Mouse (Mus musculus): ENCODE measurements around the gene Rdx. TPM values are rescaled to one million over a fixed set of nuclear protein-coding genes. Genes with fewer than 3 reads are reported as not detected.

Rdx gene
- polyA plus RNA-seq (2012; rRNA removed): 47.1 and 49.5 TPM in 2 replicates

- TF ChIP-seq POLR2A (IDR thresholded peaks at IDR 0.05; ENCODE audit: borderline replicate concordance, insufficient read depth, low read length): no peak
- no peak for TF ChIP-seq CTCF (IDR thresholded peaks at IDR 0.05; ENCODE audit: borderline replicate concordance, insufficient read depth, low read depth, low read length)
- 6% methylated on average over 17 of the region's 17 CpGs for WGBS
- peak within 1 kb of the TSS; percentile 67 for H3K4me3 ChIP-seq (replicated peaks; ENCODE audit: insufficient read depth, low read depth, low read length)
- H3K4me1 ChIP-seq (ENCODE audit: control insufficient read depth, insufficient read depth, low read length): no peaks in the 10 kb centered on the region; the same call in 1 of the 2 replicates
- peak; percentile 4 to 25 for DNase-seq
- no peaks in the 10 kb centered on the region for H3K27me3 ChIP-seq (ENCODE audit: control insufficient read depth, insufficient read depth, low read length)
- peak within 1 kb of the TSS; percentile 99 for H3K27ac ChIP-seq (ENCODE audit: insufficient read depth, low read length)
These were observed at the start of gene Rdx for GRCm38 (mm10) chr9:52047129-52047820. Gene Rdx (plus strand): TSS chr9:52047173.

GRCm38 (mm10) chr9:52003501-52003900 is 43.5 kb upstream of the Rdx start:
- DNase-seq: no peak
- Histone ChIP-seq H3K27me3 (ENCODE audit: control insufficient read depth, insufficient read depth, low read length) (no peaks in the 10 kb centered on the region), H3K27ac (ENCODE audit: insufficient read depth, low read length) (no peak overlapping the region), H3K4me3 (replicated peaks; ENCODE audit: insufficient read depth, low read depth, low read length) (no peak overlapping the region), H3K4me1 (ENCODE audit: control insufficient read depth, insufficient read depth, low read length) (no peaks in the 10 kb centered on the region)
- TF ChIP-seq CTCF (IDR thresholded peaks at IDR 0.05; ENCODE audit: borderline replicate concordance, insufficient read depth, low read depth, low read length): no peak
- 91% methylated on average over 4 of the region's 4 CpGs for WGBS

- no peaks in the 10 kb centered on the region for H3K4me1 ChIP-seq (ENCODE audit: control insufficient read depth, insufficient read depth, low read length)
- 48% methylated on average over 2 of the region's 2 CpGs for WGBS
- H3K4me3 ChIP-seq (replicated peaks; ENCODE audit: insufficient read depth, low read depth, low read length): no peak overlapping the region
- TF ChIP-seq POLR2A (IDR thresholded peaks at IDR 0.05; ENCODE audit: borderline replicate concordance, insufficient read depth, low read length) (no peak), CTCF (IDR thresholded peaks at IDR 0.05; ENCODE audit: borderline replicate concordance, insufficient read depth, low read depth, low read length) (no peak)
- H3K27ac ChIP-seq (ENCODE audit: insufficient read depth, low read length): no peak overlapping the region
- no peaks in the 10 kb centered on the region for H3K27me3 ChIP-seq (ENCODE audit: control insufficient read depth, insufficient read depth, low read length)
- DNase-seq: no peak
These were observed 39.6 kb upstream of the Rdx start for GRCm38 (mm10) chr9:52007341-52007740.

GRCm38 (mm10) chr9:52008511-52008910 is 38.5 kb upstream of the Rdx start:
- 86% methylated on average over 1 of the region's 1 CpGs for WGBS

GRCm38 (mm10) chr9:52012311-52012710 is 34.7 kb upstream of the Rdx start:
- WGBS: 100% methylated on average over 1 of the region's 1 CpGs
- no peak overlapping the region for H3K4me3 ChIP-seq (replicated peaks; ENCODE audit: insufficient read depth, low read depth, low read length)
- no peaks in the 10 kb centered on the region for H3K27me3 ChIP-seq (ENCODE audit: control insufficient read depth, insufficient read depth, low read length)
- H3K4me1 ChIP-seq (ENCODE audit: control insufficient read depth, insufficient read depth, low read length): no peaks in the 10 kb centered on the region
- no peak for TF ChIP-seq POLR2A (IDR thresholded peaks at IDR 0.05; ENCODE audit: borderline replicate concordance, insufficient read depth, low read length)
- TF ChIP-seq CTCF (IDR thresholded peaks at IDR 0.05; ENCODE audit: borderline replicate concordance, insufficient read depth, low read depth, low read length): no peak
- no peak overlapping the region for H3K27ac ChIP-seq (ENCODE audit: insufficient read depth, low read length)
- DNase-seq: no peak

More at GRCm38 (mm10) chr9:52008511-52008910, 38.5 kb upstream of the Rdx start:
- no peak for DNase-seq
- Histone ChIP-seq H3K4me1 (ENCODE audit: control insufficient read depth, insufficient read depth, low read length) (no peaks in the 10 kb centered on the region), H3K27ac (ENCODE audit: insufficient read depth, low read length) (no peak overlapping the region), H3K27me3 (ENCODE audit: control insufficient read depth, insufficient read depth, low read length) (no peaks in the 10 kb centered on the region), H3K4me3 (replicated peaks; ENCODE audit: insufficient read depth, low read depth, low read length) (no peak overlapping the region)
- TF ChIP-seq CTCF (IDR thresholded peaks at IDR 0.05; ENCODE audit: borderline replicate concordance, insufficient read depth, low read depth, low read length) (no peak), POLR2A (IDR thresholded peaks at IDR 0.05; ENCODE audit: borderline replicate concordance, insufficient read depth, low read length) (no peak)

GRCm38 (mm10) chr9:52012781-52013436 is 34.1 kb upstream of the Rdx start:
- 76% methylated on average over 5 of the region's 5 CpGs for WGBS
- DNase-seq: no peak
- Histone ChIP-seq H3K4me3 (replicated peaks; ENCODE audit: insufficient read depth, low read depth, low read length) (no peak overlapping the region), H3K4me1 (ENCODE audit: control insufficient read depth, insufficient read depth, low read length) (no peaks in the 10 kb centered on the region), H3K27ac (ENCODE audit: insufficient read depth, low read length) (no peak overlapping the region), H3K27me3 (ENCODE audit: control insufficient read depth, insufficient read depth, low read length) (no peaks in the 10 kb centered on the region)
- no peak for TF ChIP-seq CTCF (IDR thresholded peaks at IDR 0.05; ENCODE audit: borderline replicate concordance, insufficient read depth, low read depth, low read length)
- TF ChIP-seq POLR2A (IDR thresholded peaks at IDR 0.05; ENCODE audit: borderline replicate concordance, insufficient read depth, low read length): no peak

GRCm38 (mm10) chr9:52013900-52014455 is 33.0 kb upstream of the Rdx start:
- Histone ChIP-seq H3K4me3 (replicated peaks; ENCODE audit: insufficient read depth, low read depth, low read length) (no peak overlapping the region), H3K4me1 (ENCODE audit: control insufficient read depth, insufficient read depth, low read length) (no peaks in the 10 kb centered on the region)

GRCm38 (mm10) chr9:52017091-52017490 is 29.9 kb upstream of the Rdx start:
- H3K27me3 ChIP-seq (ENCODE audit: control insufficient read depth, insufficient read depth, low read length): no peaks in the 10 kb centered on the region
- H3K27ac ChIP-seq (ENCODE audit: insufficient read depth, low read length): no peak overlapping the region
- H3K4me1 ChIP-seq (ENCODE audit: control insufficient read depth, insufficient read depth, low read length): no peaks in the 10 kb centered on the region
- no peak for DNase-seq
- TF ChIP-seq POLR2A (IDR thresholded peaks at IDR 0.05; ENCODE audit: borderline replicate concordance, insufficient read depth, low read length) (no peak), CTCF (IDR thresholded peaks at IDR 0.05; ENCODE audit: borderline replicate concordance, insufficient read depth, low read depth, low read length) (no peak)
- whole genome bisulfite sequencing: 81% methylated on average over 3 of the region's 3 CpGs
- no peak overlapping the region for H3K4me3 ChIP-seq (replicated peaks; ENCODE audit: insufficient read depth, low read depth, low read length)

More at GRCm38 (mm10) chr9:52013900-52014455, 33.0 kb upstream of the Rdx start:
- no peaks in the 10 kb centered on the region for H3K27me3 ChIP-seq (ENCODE audit: control insufficient read depth, insufficient read depth, low read length)
- no peak for TF ChIP-seq CTCF (IDR thresholded peaks at IDR 0.05; ENCODE audit: borderline replicate concordance, insufficient read depth, low read depth, low read length)
- no peak for TF ChIP-seq POLR2A (IDR thresholded peaks at IDR 0.05; ENCODE audit: borderline replicate concordance, insufficient read depth, low read length)
- H3K27ac ChIP-seq (ENCODE audit: insufficient read depth, low read length): no peak overlapping the region
- 65% methylated on average over 5 of the region's 5 CpGs for WGBS
- DNase-seq: no peak
